Mouse (Mus musculus) kidney, postnatal 0 days (tissue): ENCODE results near the gene Rab38. TPM values are rescaled to one million over a fixed set of nuclear protein-coding genes. Genes with fewer than 3 reads are reported as not detected.

Experiments
- ATAC-seq: fragments of 200-750 bp; cut with Nextera tagmentation; replicated peaks from 2 replicates; pipeline ENCODE4 v1.8.0; 2017; ENCODE audit warnings: low read depth, moderate number of reproducible peaks, moderate TSS enrichment, moderate library complexity; ENCODE audit not compliant: low FRiP score
- DNase-seq: peaks from one replicate; pipeline ENCODE4 v3.0.0-alpha.2; 2016; ENCODE audit warnings: low spot score
- H3K27ac ChIP-seq: fragments of 300-500 bp; sonication (generic); 2 replicates; pipeline ENCODE4 v1.5.1; 2014; ENCODE audit warnings: mild to moderate bottlenecking
- H3K27me3 ChIP-seq: fragments of 300-500 bp; sonication (generic); 2 replicates; pipeline ENCODE4 v1.6.1; 2014; ENCODE audit warnings: low read length, mixed read lengths; ENCODE audit not compliant: insufficient read depth
- H3K36me3 ChIP-seq: fragments of 300-500 bp; sonication (generic); 2 replicates; pipeline ENCODE4 v1.6.1; 2014; ENCODE audit warnings: low read length, mixed read lengths; ENCODE audit not compliant: insufficient read depth
- H3K4me1 ChIP-seq: fragments of 300-500 bp; sonication (generic); replicated peaks from 2 replicates; pipeline ENCODE4 v1.6.1; 2014; ENCODE audit warnings: antibody characterized with exemption, low read length, mixed read lengths; ENCODE audit not compliant: insufficient read depth
- H3K4me2 ChIP-seq: fragments of 300-500 bp; sonication (generic); 2 replicates; pipeline ENCODE4 v1.6.1; 2014; ENCODE audit warnings: mild to moderate bottlenecking, low read length, moderate library complexity, mixed read lengths
- H3K4me3 ChIP-seq: fragments of 300-500 bp; sonication (generic); replicated peaks from 2 replicates; pipeline ENCODE4 v1.5.1; 2014; ENCODE audit warnings: low read depth, low read length
- H3K9ac ChIP-seq: fragments of 300-500 bp; sonication (generic); 2 replicates; pipeline ENCODE4 v1.6.1; 2014; ENCODE audit warnings: low read depth, low read length
- H3K9me3 ChIP-seq: fragments of 300-500 bp; sonication (generic); replicated peaks from 2 replicates; pipeline ENCODE4 v1.6.1; 2016; ENCODE audit warnings: low read length, inconsistent platforms, mixed read lengths
- CTCF ChIP-seq: IDR thresholded peaks from 2 replicates; pipeline ENCODE4 v1.5.1; 2016; ENCODE audit warnings: antibody characterized with exemption, low read depth, mild to moderate bottlenecking, moderate library complexity
- WGBS: fragments of 180-500 bp; shearing (Covaris S2); extraction: QIAGEN DNeasy Blood & Tissue Kit; methylation state at CpG from one replicate; pipeline ENCODE4 v1.1.7; 2014; 5-methylcytosine and 5-hydroxymethylcytosine counted together
- polyA plus RNA-seq: library from polyadenylated mRNA; unstranded; fragments of >200 nt; fragmentation: Nextera tagmentation; extraction: Ambion mirVana; gene quantifications from 2 replicates; pipeline ENCODE4 v1.2.1, GENCODE M21; 2015

Rab38 gene
- 7.6 and 8.3 TPM in 2 replicates for polyA plus RNA-seq

GRCm38 (mm10) chr7:88429786-88430691 is at the start of gene Rab38:
Gene Rab38, plus strand, starts transcription at chr7:88430273.
- Histone ChIP-seq H3K9ac (peak within 1 kb of the TSS; percentile 45; the same call in 1 of the 2 replicates), H3K36me3 (no peaks in the 10 kb centered on the region), H3K4me3 (peak within 1 kb of the TSS; percentile 46), H3K27ac (no peak within 1 kb of the TSS), H3K4me1 (0 out of 2 replicates have a peak, but pooled peaks cover 3% of the 10 kb centered on the region), H3K4me2 (peak within 1 kb of the TSS; percentile 94), H3K9me3 (no peaks in the 10 kb centered on the region), H3K27me3 (no peaks in the 10 kb centered on the region)
- no peak for TF ChIP-seq CTCF
- peak; percentile 81 for DNase-seq
- WGBS, result 2% methylated on average over 35 of the region's 35 CpGs
- peak; percentile 99 for ATAC-seq

- Histone ChIP-seq H3K36me3 (no peaks in the 10 kb centered on the region), H3K4me2 (no peak overlapping the region), H3K9ac (no peak overlapping the region), H3K4me1 (no peaks in the 10 kb centered on the region), H3K27ac (no peak overlapping the region), H3K4me3 (no peak overlapping the region), H3K9me3 (no peaks in the 10 kb centered on the region), H3K27me3 (no peaks in the 10 kb centered on the region)
- TF ChIP-seq CTCF, result no peak
- 51% methylated on average over 1 of the region's 1 CpGs for WGBS
- peak; percentile 21 for DNase-seq
- ATAC-seq, result no peak
These were observed 35.5 kb upstream of the Rab38 start for GRCm38 (mm10) chr7:88394568-88394967.

- Histone ChIP-seq H3K4me2 (no peak overlapping the region), H3K9me3 (no peaks in the 10 kb centered on the region), H3K27ac (no peak overlapping the region), H3K27me3 (no peaks in the 10 kb centered on the region), H3K36me3 (no peaks in the 10 kb centered on the region), H3K9ac (no peak overlapping the region), H3K4me1 (no peaks in the 10 kb centered on the region), H3K4me3 (no peak overlapping the region)
- DNase-seq (no peak), ATAC-seq (no peak)
- no peak for TF ChIP-seq CTCF
- 38% methylated on average over 2 of the region's 2 CpGs for WGBS
These were observed 34.3 kb upstream of the Rab38 start for GRCm38 (mm10) chr7:88395745-88396144.

GRCm38 (mm10) chr7:88405311-88405710 is 24.8 kb upstream of the Rab38 start:
- no peak overlapping the region for H3K4me2 ChIP-seq
- 96% methylated on average over 1 of the region's 1 CpGs for WGBS
- no peaks in the 10 kb centered on the region for H3K4me1 ChIP-seq
- no peak overlapping the region for H3K4me3 ChIP-seq
- no peaks in the 10 kb centered on the region for H3K36me3 ChIP-seq
- H3K9ac ChIP-seq, result no peak overlapping the region
- no peaks in the 10 kb centered on the region for H3K27me3 ChIP-seq
- no peak for TF ChIP-seq CTCF
- H3K9me3 ChIP-seq, result no peaks in the 10 kb centered on the region
- ATAC-seq, result no peak
- DNase-seq, result no peak
- H3K27ac ChIP-seq, result no peak overlapping the region

GRCm38 (mm10) chr7:88406466-88406865 is 23.6 kb upstream of the Rab38 start:
- Histone ChIP-seq H3K27ac (no peak overlapping the region), H3K36me3 (no peaks in the 10 kb centered on the region), H3K4me1 (no peaks in the 10 kb centered on the region), H3K27me3 (no peaks in the 10 kb centered on the region), H3K4me3 (no peak overlapping the region), H3K4me2 (no peak overlapping the region), H3K9ac (no peak overlapping the region), H3K9me3 (no peaks in the 10 kb centered on the region)
- WGBS, result 68% methylated on average over 2 of the region's 2 CpGs
- no peak for TF ChIP-seq CTCF
- DNase-seq, result no peak
- no peak for ATAC-seq

GRCm38 (mm10) chr7:88421821-88422220 is 8.3 kb upstream of the Rab38 start:
- Histone ChIP-seq H3K9me3 (no peaks in the 10 kb centered on the region), H3K36me3 (no peaks in the 10 kb centered on the region), H3K9ac (no peak overlapping the region), H3K4me3 (no peak overlapping the region), H3K27me3 (no peaks in the 10 kb centered on the region), H3K27ac (no peak overlapping the region), H3K4me1 (no peaks in the 10 kb centered on the region), H3K4me2 (no peak overlapping the region)
- TF ChIP-seq CTCF, result no peak
- no peak for DNase-seq
- ATAC-seq, result no peak
